Mouse (Mus musculus): ENCODE data around the gene Apobec2. TPM values are rescaled to one million over a fixed set of nuclear protein-coding genes. Genes with fewer than 3 reads are reported as not detected.

Gene Apobec2
- polyA plus RNA-seq, 1 experiment from 2014 or later, result 4.1 TPM

Other genes with a start within 250 kb of the Apobec2 start
- gene Trem1, start 200.2 kb downstream of the Apobec2 start, polyA plus RNA-seq (2015; fragmentation: Nextera tagmentation; extraction: Ambion mirVana), result 0.24 and 0.37 TPM in 2 replicates
- 0.19 and 0.23 TPM in 2 replicates for gene Trem3, start 185.2 kb downstream of the Apobec2 start, polyA plus RNA-seq (2015; fragmentation: Nextera tagmentation; extraction: Ambion mirVana)
- gene Treml4, start 168.6 kb downstream of the Apobec2 start, polyA plus RNA-seq (2015; fragmentation: Nextera tagmentation; extraction: Ambion mirVana), result 2.4 and 3.3 TPM in 2 replicates
- gene Treml2, start 133.4 kb downstream of the Apobec2 start, polyA plus RNA-seq (2015; fragmentation: Nextera tagmentation; extraction: Ambion mirVana), result 0.24 and 0.37 TPM in 2 replicates
- 0.28 and 0.45 TPM in 2 replicates for gene B430306N03Rik, start 116.8 kb downstream of the Apobec2 start, polyA plus RNA-seq (2015; fragmentation: Nextera tagmentation; extraction: Ambion mirVana)
- 4.2 and 4.7 TPM in 2 replicates for gene Trem2, start 86.5 kb downstream of the Apobec2 start, polyA plus RNA-seq (2015; fragmentation: Nextera tagmentation; extraction: Ambion mirVana)
- 0.44 and 0.68 TPM in 2 replicates for gene Treml1, start 73.0 kb downstream of the Apobec2 start, polyA plus RNA-seq (2015; fragmentation: Nextera tagmentation; extraction: Ambion mirVana)
- 11.2 and 12.5 TPM in 2 replicates for gene Nfya, start 23.0 kb downstream of the Apobec2 start, polyA plus RNA-seq (2015; fragmentation: Nextera tagmentation; extraction: Ambion mirVana)
- gene Oard1, start 22.9 kb downstream of the Apobec2 start, polyA plus RNA-seq (2015; fragmentation: Nextera tagmentation; extraction: Ambion mirVana), result 72.8 and 73.2 TPM in 2 replicates
- gene Tspo2, start 18.6 kb upstream of the Apobec2 start, polyA plus RNA-seq (2015; fragmentation: Nextera tagmentation; extraction: Ambion mirVana), result 3.5 and 4.4 TPM in 2 replicates
- 36.3 and 38.9 TPM in 2 replicates for gene Unc5cl, start 22.0 kb upstream of the Apobec2 start, polyA plus RNA-seq (2015; fragmentation: Nextera tagmentation; extraction: Ambion mirVana)

All from intestine, embryonic 15.5 days (tissue).